Mouse (Mus musculus) CH12.LX (cell line): ENCODE results near the gene Shbg.

ENCODE experiments used
- CHD2 ChIP-seq: IDR thresholded peaks from 2 replicates; pipeline ENCODE4 v1.6.1; 2011; ENCODE audit warnings: low read length, improper control_type of control experiment
- CTCF ChIP-seq, 2 experiments: IDR thresholded peaks in 1 of 2; conservative IDR thresholded peaks in 1 of 2; 2 replicates each; pipeline ENCODE4 v1.5.1; 2011 to 2012; ENCODE audit warnings: low read depth in 2 of 2, low read length in 2 of 2, improper control_type of control experiment in 1 of 2, inconsistent platforms in 1 of 2, mild to moderate bottlenecking in 1 of 2, moderate library complexity in 1 of 2
- HCFC1 ChIP-seq: IDR thresholded peaks from 2 replicates; pipeline ENCODE4 v1.6.1; 2012; ENCODE audit warnings: low read depth, mild to moderate bottlenecking, inconsistent platforms, low read length, improper control_type of control experiment

GRCm38 (mm10) chr11:69623006-69623405, 5.3 kb upstream of the Shbg start:
- TF ChIP-seq CHD2 (no peak), CTCF (conservative IDR thresholded peaks at IDR 0.05 in 1 of 2, IDR thresholded peaks at IDR 0.05 in 1 of 2; ENCODE audit: low read depth in 2 of 2, low read length in 2 of 2) (no peak), HCFC1 (no peak)
